Mouse (Mus musculus) yolk sac, embryonic 10.5 days (tissue): ENCODE measurements around the gene Antxrl.

Experiments
- DNase-seq: peaks from one replicate; pipeline ENCODE4 v3.0.0-alpha.2; 2017; ENCODE audit warnings: low spot score

Gene Antxrl

GRCm38 (mm10) chr14:34103855-34104254 is 51.3 kb downstream of the Antxrl start:
- peak; percentile 10 for DNase-seq

GRCm38 (mm10) chr14:34104892-34105291 is 52.4 kb downstream of the Antxrl start:
- DNase-seq = peak; percentile 51

- no peak for DNase-seq
Observed at GRCm38 (mm10) chr14:34106389-34107062, 54.0 kb downstream of the Antxrl start.

- DNase-seq = no peak
Observed at GRCm38 (mm10) chr14:34107594-34107993, 55.1 kb downstream of the Antxrl start.

GRCm38 (mm10) chr14:34114311-34114710 is 61.8 kb downstream of the Antxrl start:
- no peak for DNase-seq

GRCm38 (mm10) chr14:34119046-34119723 is 66.7 kb downstream of the Antxrl start:
- no peak for DNase-seq

GRCm38 (mm10) chr14:34120016-34120910 is 67.8 kb downstream of the Antxrl start:
- no peak for DNase-seq

- no peak for DNase-seq
Observed at GRCm38 (mm10) chr14:34120923-34121351, 68.4 kb downstream of the Antxrl start.

GRCm38 (mm10) chr14:34121691-34122090 is 69.2 kb downstream of the Antxrl start:
- no peak for DNase-seq
